Mouse (Mus musculus) naive thymus-derived CD4-positive, alpha-beta T cell, adult 5 months (primary cell): Measurements from ENCODE around the gene Ribc2. TPM values are rescaled to one million over a fixed set of nuclear protein-coding genes. Genes with fewer than 3 reads are reported as not detected.

ENCODE experiments used
- polyA plus RNA-seq: library from polyadenylated mRNA; unstranded; fragments of 100-300 nt; shearing (Covaris generic); gene quantifications from one replicate; pipeline ENCODE4 v1.2.1, GENCODE M21; 2017

The Ribc2 gene
- polyA plus RNA-seq: not detected

GRCm38 (mm10) chr15:85131275-85132192 lies at the start of gene Ribc2, which contains the start of gene Smc1b:
Ribc2 (plus strand) TSS chr15:85132078.
Smc1b (minus strand) TSS chr15:85131964.

Other genes with a start within 250 kb of the Ribc2 start
- 0.24 TPM for gene Gm29666, start 212.0 kb upstream of the Ribc2 start, polyA plus RNA-seq
- 96.0 TPM for gene Nup50, start 208.7 kb upstream of the Ribc2 start, polyA plus RNA-seq
- 25.1 TPM for gene 5031439G07Rik, start 143.5 kb upstream of the Ribc2 start, polyA plus RNA-seq
- gene Upk3a, start 114.9 kb upstream of the Ribc2 start, polyA plus RNA-seq: not detected
- 69.1 TPM for gene Fam118a, start 103.1 kb upstream of the Ribc2 start, polyA plus RNA-seq
- gene Smc1b, start 114 bp upstream of the Ribc2 start, polyA plus RNA-seq: 0.14 TPM
- gene Fbln1, start 73.9 kb downstream of the Ribc2 start, polyA plus RNA-seq: 1.8 TPM
- gene Atxn10, start 204.2 kb downstream of the Ribc2 start, polyA plus RNA-seq: 114 TPM